ENCODE assay signal across 9 mouse cellular contexts in genomic region chr2:26296606-26297195, GRCm38 (mm10). TPM values are rescaled to one million over a fixed set of nuclear protein-coding genes. Genes with fewer than 3 reads are reported as not detected.
A peak's percentile ranks its signal among the peaks of the same experiment; 100 is the strongest.
DNase-seq lines count a peak whose midpoint lies in the region; ATAC-seq lines count a peak whose summit lies in the region.
"Had no signal": no experiment of that assay in that cellular context is flagged by ENCODE, and none has a peak within 500 bp of the region (broad histone marks: within the 10 kb centered on the region; RNA-seq: fewer than 3 reads in every experiment).

No protein-coding gene starts in this region.

- H3K4me1 ChIP-seq in heart, embryonic 11.5 days (ENCODE audit: control insufficient read depth, insufficient read depth, low read length) = peaks cover 42% of the 10 kb centered on the region
- peaks cover 35% of the 10 kb centered on the region for H3K4me1 ChIP-seq in hindbrain, embryonic 14.5 days (replicated peaks; ENCODE audit: control insufficient read depth, insufficient read depth, low read length)
- peaks cover 32% of the 10 kb centered on the region for H3K4me1 ChIP-seq in midbrain, embryonic 11.5 days (ENCODE audit: control insufficient read depth, insufficient read depth, low read length)

- no peak for DNase-seq in heart, postnatal 36 days
- DNase-seq in cerebellum, adult 18-20 months = peak; percentile 44 to 49
- DNase-seq in hindbrain, embryonic 14.5 days (ENCODE audit: low spot score) = peak; percentile 63
- DNase-seq in midbrain, embryonic 11.5 days (ENCODE audit: low spot score, missing footprints) = peak; percentile 60
- DNase-seq in spleen, postnatal 36 days (ENCODE audit: low spot score in 2 of 2) = no peak
- no peak for DNase-seq in kidney, postnatal 10 days

- H3K4me2 ChIP-seq in heart, embryonic 11.5 days = no peak overlapping the region
- H3K4me2 ChIP-seq in hindbrain, embryonic 14.5 days (replicated peaks) = no peak overlapping the region
- H3K4me2 ChIP-seq in midbrain, embryonic 11.5 days = no peak overlapping the region
- H3K4me2 ChIP-seq: limb, embryonic 15.5 days had no signal

- H3K9ac ChIP-seq in heart, embryonic 11.5 days (ENCODE audit: low read depth, low read length) = peak overlapping the region; percentile 46; the same call in 1 of the 2 replicates
- no peak overlapping the region for H3K9ac ChIP-seq in hindbrain, embryonic 14.5 days
- H3K9ac ChIP-seq in midbrain, embryonic 11.5 days (ENCODE audit: low read length) = no peak overlapping the region
- H3K9ac ChIP-seq: limb, embryonic 15.5 days had no signal

- H3K27ac ChIP-seq in heart, embryonic 11.5 days (ENCODE audit: low read depth, low read length) = peak overlapping the region; percentile 50
- H3K27ac ChIP-seq in hindbrain, embryonic 14.5 days = peak overlapping the region; percentile 80
- H3K27ac ChIP-seq in midbrain, embryonic 11.5 days (ENCODE audit: low read depth, low read length) = no peak overlapping the region
- H3K27ac ChIP-seq: limb, embryonic 15.5 days had no signal

- no peaks in the 10 kb centered on the region for H3K9me3 ChIP-seq in heart, embryonic 11.5 days (replicated peaks; ENCODE audit: control insufficient read depth, low read length)
- no peaks in the 10 kb centered on the region for H3K9me3 ChIP-seq in hindbrain, embryonic 14.5 days (ENCODE audit: control insufficient read depth, low read length)
- no peaks in the 10 kb centered on the region for H3K9me3 ChIP-seq in midbrain, embryonic 11.5 days (ENCODE audit: control insufficient read depth, low read length)
- H3K9me3 ChIP-seq: limb, embryonic 15.5 days had no signal

- no peaks in the 10 kb centered on the region for H3K36me3 ChIP-seq in heart, embryonic 11.5 days (ENCODE audit: control insufficient read depth, insufficient read depth, low read length)
- no peaks in the 10 kb centered on the region for H3K36me3 ChIP-seq in hindbrain, embryonic 14.5 days (replicated peaks; ENCODE audit: control insufficient read depth, insufficient read depth)
- no peaks in the 10 kb centered on the region for H3K36me3 ChIP-seq in midbrain, embryonic 11.5 days (ENCODE audit: control insufficient read depth, insufficient read depth, low read length)
- H3K36me3 ChIP-seq: limb, embryonic 15.5 days had no signal

- H3K27me3 ChIP-seq in heart, embryonic 11.5 days (ENCODE audit: control insufficient read depth, insufficient read depth, low read length) = 0 out of 2 replicates have a peak, but pooled peaks cover 2% of the 10 kb centered on the region
- no peaks in the 10 kb centered on the region for H3K27me3 ChIP-seq in hindbrain, embryonic 14.5 days (ENCODE audit: control insufficient read depth, insufficient read depth, low read length)
- H3K27me3 ChIP-seq in midbrain, embryonic 11.5 days (ENCODE audit: control insufficient read depth, insufficient read depth, low read length) = no peaks in the 10 kb centered on the region

- no peak for ATAC-seq in heart, embryonic 11.5 days (replicated peaks; ENCODE audit: insufficient number of reproducible peaks, low FRiP score, low TSS enrichment)
- ATAC-seq in hindbrain, embryonic 14.5 days (ENCODE audit: low FRiP score) = 0 out of 2 replicates have a peak, but pooled peaks have one; percentile 5
- no peak for ATAC-seq in midbrain, embryonic 11.5 days (ENCODE audit: low FRiP score)
- no peak for ATAC-seq in CD4-positive, CD25-positive, alpha-beta regulatory T cell, adult 4 months

- WGBS in heart, embryonic 11.5 days (ENCODE audit: insufficient replicate concordance) = 46% methylated on average over 6 of the region's 6 CpGs
- 25% methylated on average over 6 of the region's 6 CpGs for WGBS in hindbrain, embryonic 14.5 days
- 48% methylated on average over 6 of the region's 6 CpGs for WGBS in midbrain, embryonic 11.5 days

- H3K4me3 ChIP-seq in heart, embryonic 11.5 days (ENCODE audit: low read depth, low read length) = no peak overlapping the region
- H3K4me3 ChIP-seq in hindbrain, embryonic 14.5 days (replicated peaks; ENCODE audit: low read length) = no peak overlapping the region
- no peak overlapping the region for H3K4me3 ChIP-seq in midbrain, embryonic 11.5 days (ENCODE audit: low read depth, low read length)
- H3K4me3 ChIP-seq: limb, embryonic 15.5 days had no signal

- intact Hi-C loops in heart, postnatal 36 days (cut with DNase I) = no loop called here

RNA-seq across cellular contexts. Expression of gene Ccdc187, which starts 2.3 kb away (rescaled TPM):
- 0.09 TPM in 1 of 2 replicates, not detected in the other for polyA plus RNA-seq in heart, embryonic 11.5 days (2014; fragmentation: Nextera tagmentation; extraction: Ambion mirVana)
- total RNA-seq in heart, postnatal 36 days (2021) = under 1 TPM; 0.03 to 0.08 TPM
- polyA plus RNA-seq in hindbrain, embryonic 14.5 days (2014; fragmentation: Nextera tagmentation; extraction: Ambion mirVana) = 0.25 and 0.29 TPM in 2 replicates
- polyA plus RNA-seq in midbrain, embryonic 11.5 days (2014; fragmentation: Nextera tagmentation; extraction: Ambion mirVana) = 0.05 and 0.10 TPM in 2 replicates
- polyA plus RNA-seq in CD4-positive, CD25-positive, alpha-beta regulatory T cell, adult 4 months (2017; shearing (Covaris generic)) = not detected

RNA-seq across cellular contexts. Expression of gene Gpsm1, which starts 18.6 kb away (rescaled TPM):
- polyA plus RNA-seq in heart, embryonic 11.5 days (2014; fragmentation: Nextera tagmentation; extraction: Ambion mirVana) = 21.4 and 30.2 TPM in 2 replicates
- total RNA-seq in heart, postnatal 36 days (2021) = 100 to 1,000 TPM; 208 to 243 TPM
- polyA plus RNA-seq in hindbrain, embryonic 14.5 days (2014; fragmentation: Nextera tagmentation; extraction: Ambion mirVana) = 96.7 and 101 TPM in 2 replicates
- polyA plus RNA-seq in midbrain, embryonic 11.5 days (2014; fragmentation: Nextera tagmentation; extraction: Ambion mirVana) = 46.2 and 53.3 TPM in 2 replicates
- polyA plus RNA-seq in CD4-positive, CD25-positive, alpha-beta regulatory T cell, adult 4 months (2017; shearing (Covaris generic)) = 1 to 10 TPM; 3.3 to 4.9 TPM

RNA-seq across cellular contexts. Expression of gene Dnlz, which starts 55.2 kb away (rescaled TPM):
- 26.3 and 28.0 TPM in 2 replicates for polyA plus RNA-seq in heart, embryonic 11.5 days (2014; fragmentation: Nextera tagmentation; extraction: Ambion mirVana)
- total RNA-seq in heart, postnatal 36 days (2021) = 10 to 100 TPM; 21.1 to 21.4 TPM
- polyA plus RNA-seq in hindbrain, embryonic 14.5 days (2014; fragmentation: Nextera tagmentation; extraction: Ambion mirVana) = 27.7 and 28.3 TPM in 2 replicates
- 29.5 and 35.0 TPM in 2 replicates for polyA plus RNA-seq in midbrain, embryonic 11.5 days (2014; fragmentation: Nextera tagmentation; extraction: Ambion mirVana)
- 1 to 10 TPM; 6.4 to 7.1 TPM for polyA plus RNA-seq in CD4-positive, CD25-positive, alpha-beta regulatory T cell, adult 4 months (2017; shearing (Covaris generic))

RNA-seq across cellular contexts. Expression of gene Qsox2, which starts 59.4 kb away (rescaled TPM):
- 11.8 and 15.6 TPM in 2 replicates for polyA plus RNA-seq in heart, embryonic 11.5 days (2014; fragmentation: Nextera tagmentation; extraction: Ambion mirVana)
- 10 to 100 TPM; 19.0 to 19.7 TPM for total RNA-seq in heart, postnatal 36 days (2021)
- 15.2 and 16.1 TPM in 2 replicates for polyA plus RNA-seq in hindbrain, embryonic 14.5 days (2014; fragmentation: Nextera tagmentation; extraction: Ambion mirVana)
- 18.2 and 18.4 TPM in 2 replicates for polyA plus RNA-seq in midbrain, embryonic 11.5 days (2014; fragmentation: Nextera tagmentation; extraction: Ambion mirVana)
- 1 to 10 TPM; 2.0 to 2.1 TPM for polyA plus RNA-seq in CD4-positive, CD25-positive, alpha-beta regulatory T cell, adult 4 months (2017; shearing (Covaris generic))

Comparison
In these comparisons a context has a peak if more than half of its experiments do, and no peak if none do; other contexts are left out.
1. DNase-seq: peak in cerebellum, adult 18-20 months (2 of 2), hindbrain, embryonic 14.5 days (single experiment) and midbrain, embryonic 11.5 days (single experiment); none in heart, postnatal 36 days (0 of 2), spleen, postnatal 36 days (0 of 2) and kidney, postnatal 10 days (single experiment).